8 mouse cellular contexts compared by ENCODE assay signal in genomic region chr7:127768346-127768996, GRCm38 (mm10). TPM values are rescaled to one million over a fixed set of nuclear protein-coding genes. Genes with fewer than 3 reads are reported as not detected.
A peak's percentile ranks its signal among the peaks of the same experiment; 100 is the strongest.
DNase-seq lines count a peak whose midpoint lies in the region; ATAC-seq and TF ChIP-seq lines count a peak whose summit lies in the region.

No protein-coding gene starts in this region.

- no peak overlapping the region for H3K9ac ChIP-seq in neural tube, embryonic 11.5 days (ENCODE audit: low read length)
- H3K9ac ChIP-seq in hindbrain, embryonic 11.5 days (ENCODE audit: low read depth, low read length) = no peak overlapping the region
- peak overlapping the region; percentile 59 for H3K9ac ChIP-seq in liver, postnatal 0 days (replicated peaks)

- peak; percentile 45; the same call in 1 of the 2 replicates for ATAC-seq in neural tube, embryonic 11.5 days (ENCODE audit: insufficient read depth, low FRiP score, low TSS enrichment)
- ATAC-seq in hindbrain, embryonic 11.5 days (ENCODE audit: low FRiP score) = no peak
- ATAC-seq in liver, postnatal 0 days = no peak

- no peaks in the 10 kb centered on the region for H3K27me3 ChIP-seq in cerebellum, adult 2 months (ENCODE audit: control insufficient read depth, insufficient read depth, low read length)
- no peaks in the 10 kb centered on the region for H3K27me3 ChIP-seq in neural tube, embryonic 11.5 days (ENCODE audit: control insufficient read depth, insufficient read depth, low read length)
- H3K27me3 ChIP-seq in hindbrain, embryonic 11.5 days (ENCODE audit: control insufficient read depth, insufficient read depth, low read length) = no peaks in the 10 kb centered on the region
- H3K27me3 ChIP-seq in liver, postnatal 0 days (ENCODE audit: insufficient read depth, low read length) = no peaks in the 10 kb centered on the region

- WGBS in cerebellum, adult 2 months = 54% methylated on average over 13 of the region's 13 CpGs
- WGBS in neural tube, embryonic 11.5 days = 52% methylated on average over 13 of the region's 13 CpGs
- WGBS in hindbrain, embryonic 11.5 days = 49% methylated on average over 13 of the region's 13 CpGs
- 56% methylated on average over 13 of the region's 13 CpGs for WGBS in liver, postnatal 0 days (ENCODE audit: insufficient replicate concordance)

- H3K4me2 ChIP-seq in neural tube, embryonic 11.5 days (ENCODE audit: low read depth) = no peak overlapping the region; the same call in 1 of the 2 replicates
- H3K4me2 ChIP-seq in hindbrain, embryonic 11.5 days (replicated peaks; ENCODE audit: low read depth, low read length) = peak overlapping the region; percentile 72; the same call in 1 of the 2 replicates
- H3K4me2 ChIP-seq in liver, postnatal 0 days (ENCODE audit: low read depth, low read length) = peak overlapping the region; percentile 79

- peak in 1 of 2 experiments; percentile 44 for DNase-seq in cerebellum, adult 2 months
- no peak for DNase-seq in cerebellum, adult 18-20 months
- DNase-seq in neural tube, embryonic 11.5 days (ENCODE audit: low spot score) = no peak
- DNase-seq in neural tube, embryonic 10.5 days (ENCODE audit: extremely low spot score, low spot score) = no peak
- no peak for DNase-seq in hindbrain, embryonic 11.5 days (ENCODE audit: low spot score)
- no peak for DNase-seq in liver, postnatal 0 days
- DNase-seq in right cerebral cortex, postnatal 14 days = no peak
- DNase-seq in layer of hippocampus, adult 9-11 months = no peak

- peaks cover 21% of the 10 kb centered on the region for H3K36me3 ChIP-seq in neural tube, embryonic 11.5 days (ENCODE audit: control insufficient read depth, insufficient read depth, low read length)
- H3K36me3 ChIP-seq in hindbrain, embryonic 11.5 days (ENCODE audit: control insufficient read depth, insufficient read depth, low read length) = peaks cover 14% of the 10 kb centered on the region
- H3K36me3 ChIP-seq in liver, postnatal 0 days (replicated peaks; ENCODE audit: insufficient read depth, low read length) = 0 out of 2 replicates have a peak, but pooled peaks cover 2% of the 10 kb centered on the region

- peak overlapping the region; percentile 23 for H3K4me3 ChIP-seq in cerebellum, adult 2 months (replicated peaks; ENCODE audit: insufficient read depth, low read depth, low read length)
- H3K4me3 ChIP-seq in neural tube, embryonic 11.5 days (ENCODE audit: low read depth, low read length) = no peak overlapping the region
- H3K4me3 ChIP-seq in hindbrain, embryonic 11.5 days (ENCODE audit: low read depth, low read length) = no peak overlapping the region
- peak overlapping the region; percentile 74 for H3K4me3 ChIP-seq in liver, postnatal 0 days (ENCODE audit: low read depth, low read length)

- no peak overlapping the region for H3K27ac ChIP-seq in cerebellum, adult 2 months (ENCODE audit: insufficient read depth, low read length)
- H3K27ac ChIP-seq in neural tube, embryonic 11.5 days (ENCODE audit: low read depth, low read length) = no peak overlapping the region
- no peak overlapping the region for H3K27ac ChIP-seq in hindbrain, embryonic 11.5 days (ENCODE audit: low read depth, low read length)
- H3K27ac ChIP-seq in liver, postnatal 0 days (ENCODE audit: low read depth) = peak overlapping the region; percentile 89; the same call in 1 of the 2 replicates

- 0 out of 2 replicates have a peak, but pooled peaks have one; percentile 34 for TF ChIP-seq CTCF in cerebellum, adult 2 months (IDR thresholded peaks at IDR 0.05; ENCODE audit: borderline replicate concordance, insufficient read depth, low read depth, low read length)
- TF ChIP-seq CTCF in liver, postnatal 0 days (IDR thresholded peaks at IDR 0.05; ENCODE audit: low read depth) = peak; percentile 55

- no peak for TF ChIP-seq EP300 in liver, postnatal 0 days (IDR thresholded peaks at IDR 0.05; ENCODE audit: low read depth)

- no peak for TF ChIP-seq POLR2A in cerebellum, adult 2 months (IDR thresholded peaks at IDR 0.05; ENCODE audit: borderline replicate concordance, insufficient read depth, low read length)

- H3K9me3 ChIP-seq in neural tube, embryonic 11.5 days (ENCODE audit: control insufficient read depth, low read length) = no peaks in the 10 kb centered on the region
- no peaks in the 10 kb centered on the region for H3K9me3 ChIP-seq in hindbrain, embryonic 11.5 days (ENCODE audit: control insufficient read depth, low read length)
- H3K9me3 ChIP-seq in liver, postnatal 0 days (ENCODE audit: low read length) = no peaks in the 10 kb centered on the region

- H3K4me1 ChIP-seq in cerebellum, adult 2 months (ENCODE audit: control insufficient read depth, insufficient read depth, low read length) = no peaks in the 10 kb centered on the region
- peaks cover 13% of the 10 kb centered on the region for H3K4me1 ChIP-seq in neural tube, embryonic 11.5 days (ENCODE audit: control insufficient read depth, insufficient read depth, low read length)
- peaks cover 6% of the 10 kb centered on the region; the same call in 1 of the 2 replicates for H3K4me1 ChIP-seq in hindbrain, embryonic 11.5 days (replicated peaks; ENCODE audit: control insufficient read depth, insufficient read depth, low read length)
- peaks cover 37% of the 10 kb centered on the region for H3K4me1 ChIP-seq in liver, postnatal 0 days (ENCODE audit: insufficient read depth)

RNA-seq across cellular contexts. Expression of gene Orai3, which starts 1.1 kb away (rescaled TPM):
- 24.1 and 26.1 TPM in 2 replicates for polyA plus RNA-seq in cerebellum, adult 2 months (2012; rRNA removed)
- 5.5 and 6.5 TPM in 2 replicates for polyA plus RNA-seq in neural tube, embryonic 11.5 days (2014; fragmentation: Nextera tagmentation; extraction: Ambion mirVana)
- polyA plus RNA-seq in hindbrain, embryonic 11.5 days (2014; fragmentation: Nextera tagmentation; extraction: Ambion mirVana) = 6.7 and 8.5 TPM in 2 replicates
- 19.2 and 21.1 TPM in 2 replicates for polyA plus RNA-seq in liver, postnatal 0 days (2015; fragmentation: Nextera tagmentation; extraction: Ambion mirVana)

RNA-seq across cellular contexts. Expression of gene Setd1a, which starts 8.0 kb away (rescaled TPM):
- 23.1 and 25.5 TPM in 2 replicates for polyA plus RNA-seq in cerebellum, adult 2 months (2012; rRNA removed)
- polyA plus RNA-seq in neural tube, embryonic 11.5 days (2014; fragmentation: Nextera tagmentation; extraction: Ambion mirVana) = 27.2 and 28.5 TPM in 2 replicates
- polyA plus RNA-seq in hindbrain, embryonic 11.5 days (2014; fragmentation: Nextera tagmentation; extraction: Ambion mirVana) = 21.3 and 22.4 TPM in 2 replicates
- polyA plus RNA-seq in liver, postnatal 0 days (2015; fragmentation: Nextera tagmentation; extraction: Ambion mirVana) = 5.5 and 7.3 TPM in 2 replicates

RNA-seq across cellular contexts. Expression of gene Gm49388, which starts 16.9 kb away (rescaled TPM):
- polyA plus RNA-seq in cerebellum, adult 2 months (2012; rRNA removed) = 0.46 and 0.47 TPM in 2 replicates
- not detected in 2 replicates for polyA plus RNA-seq in neural tube, embryonic 11.5 days (2014; fragmentation: Nextera tagmentation; extraction: Ambion mirVana)
- polyA plus RNA-seq in hindbrain, embryonic 11.5 days (2014; fragmentation: Nextera tagmentation; extraction: Ambion mirVana) = not detected in 2 replicates
- 0.26 TPM in 1 of 2 replicates, not detected in the other for polyA plus RNA-seq in liver, postnatal 0 days (2015; fragmentation: Nextera tagmentation; extraction: Ambion mirVana)

RNA-seq across cellular contexts. Expression of gene Fbxl19, which starts 24.1 kb away (rescaled TPM):
- polyA plus RNA-seq in cerebellum, adult 2 months (2012; rRNA removed) = 35.2 and 37.8 TPM in 2 replicates
- 6.7 and 7.7 TPM in 2 replicates for polyA plus RNA-seq in neural tube, embryonic 11.5 days (2014; fragmentation: Nextera tagmentation; extraction: Ambion mirVana)
- 6.2 and 10.7 TPM in 2 replicates for polyA plus RNA-seq in hindbrain, embryonic 11.5 days (2014; fragmentation: Nextera tagmentation; extraction: Ambion mirVana)
- 1.6 and 1.9 TPM in 2 replicates for polyA plus RNA-seq in liver, postnatal 0 days (2015; fragmentation: Nextera tagmentation; extraction: Ambion mirVana)

RNA-seq across cellular contexts. Expression of gene Hsd3b7, which starts 31.9 kb away (rescaled TPM):
- polyA plus RNA-seq in cerebellum, adult 2 months (2012; rRNA removed) = 30.4 and 39.6 TPM in 2 replicates
- 7.1 and 8.3 TPM in 2 replicates for polyA plus RNA-seq in neural tube, embryonic 11.5 days (2014; fragmentation: Nextera tagmentation; extraction: Ambion mirVana)
- polyA plus RNA-seq in hindbrain, embryonic 11.5 days (2014; fragmentation: Nextera tagmentation; extraction: Ambion mirVana) = 7.6 and 7.8 TPM in 2 replicates
- 218 and 224 TPM in 2 replicates for polyA plus RNA-seq in liver, postnatal 0 days (2015; fragmentation: Nextera tagmentation; extraction: Ambion mirVana)

Comparison
In these comparisons a context has a peak if more than half of its experiments do, and no peak if none do; other contexts are left out.
1. H3K4me3 ChIP-seq: peak in cerebellum, adult 2 months (single experiment) and liver, postnatal 0 days (single experiment); none in neural tube, embryonic 11.5 days (single experiment) and hindbrain, embryonic 11.5 days (single experiment).